Mouse (Mus musculus) kidney, postnatal 36 days (tissue): ENCODE results near the gene Mettl9.

Experiments used
- DNase-seq, 2 experiments: peaks; one replicate each; pipeline ENCODE4 v3.0.0; 2021 to 2022; ENCODE audit warnings: mixed read lengths in 2 of 2

Mettl9 gene

DNA sequence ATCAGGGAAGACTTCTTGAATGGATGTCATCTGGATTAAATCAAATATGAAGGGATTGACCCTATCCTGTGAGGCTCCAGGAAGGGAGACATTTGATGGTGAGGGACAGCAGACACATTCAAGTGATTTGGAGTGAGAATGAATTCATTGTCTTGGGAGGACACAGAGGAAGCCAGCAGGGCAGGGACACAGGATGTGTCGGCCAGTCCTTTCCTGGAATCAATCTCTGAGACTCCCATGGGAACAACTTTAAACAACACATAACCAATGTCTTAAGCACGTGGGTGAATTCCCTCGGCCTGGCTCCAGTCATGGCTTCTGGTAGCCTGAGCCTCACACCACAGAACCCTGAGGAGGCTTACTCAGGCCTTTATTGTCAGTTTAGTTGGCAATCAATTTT lies 73.6 kb downstream of the Mettl9 start:
- peak; percentile 24 to 39 for DNase-seq

DNA sequence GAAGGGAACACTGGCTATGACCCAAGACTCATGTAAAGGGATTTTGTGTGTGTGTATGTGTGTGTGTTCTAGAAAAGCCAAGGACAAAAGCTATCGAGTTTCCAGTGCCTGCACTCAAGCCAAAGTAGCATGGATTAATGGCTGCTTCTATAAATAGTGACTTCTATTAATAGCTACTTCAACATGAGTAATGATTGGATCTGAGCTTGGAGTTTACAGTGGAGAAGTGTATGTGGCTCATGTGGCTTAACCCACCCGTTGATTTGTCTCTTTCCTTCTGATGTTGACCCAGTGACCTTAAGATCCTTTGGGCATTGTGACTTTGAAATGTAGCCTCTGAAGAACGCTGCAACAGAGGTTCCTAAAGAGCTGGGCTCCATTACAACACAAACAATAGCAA lies 77.1 kb downstream of the Mettl9 start:
- DNase-seq: peak in 1 of 2 experiments; percentile 0

DNA sequence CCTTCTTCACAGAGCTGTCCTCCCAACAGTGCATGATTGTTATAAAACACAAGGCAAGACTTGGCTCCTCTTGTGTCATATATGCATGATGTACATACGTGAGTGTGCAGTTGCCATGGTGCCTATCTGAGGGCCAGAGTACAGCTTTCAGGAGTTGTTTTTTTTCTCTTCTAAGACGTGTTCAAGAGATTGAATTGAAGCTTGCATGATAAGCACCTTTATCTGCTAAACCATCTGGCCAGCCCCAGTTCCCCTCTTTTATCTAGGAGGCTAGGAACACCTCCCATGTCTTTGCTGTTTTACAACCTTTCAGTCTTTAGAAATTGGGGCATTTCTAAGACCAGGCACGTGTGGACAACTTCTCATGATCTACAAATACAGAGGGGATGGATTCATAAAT lies 77.5 kb downstream of the Mettl9 start:
- DNase-seq: no peak

DNA sequence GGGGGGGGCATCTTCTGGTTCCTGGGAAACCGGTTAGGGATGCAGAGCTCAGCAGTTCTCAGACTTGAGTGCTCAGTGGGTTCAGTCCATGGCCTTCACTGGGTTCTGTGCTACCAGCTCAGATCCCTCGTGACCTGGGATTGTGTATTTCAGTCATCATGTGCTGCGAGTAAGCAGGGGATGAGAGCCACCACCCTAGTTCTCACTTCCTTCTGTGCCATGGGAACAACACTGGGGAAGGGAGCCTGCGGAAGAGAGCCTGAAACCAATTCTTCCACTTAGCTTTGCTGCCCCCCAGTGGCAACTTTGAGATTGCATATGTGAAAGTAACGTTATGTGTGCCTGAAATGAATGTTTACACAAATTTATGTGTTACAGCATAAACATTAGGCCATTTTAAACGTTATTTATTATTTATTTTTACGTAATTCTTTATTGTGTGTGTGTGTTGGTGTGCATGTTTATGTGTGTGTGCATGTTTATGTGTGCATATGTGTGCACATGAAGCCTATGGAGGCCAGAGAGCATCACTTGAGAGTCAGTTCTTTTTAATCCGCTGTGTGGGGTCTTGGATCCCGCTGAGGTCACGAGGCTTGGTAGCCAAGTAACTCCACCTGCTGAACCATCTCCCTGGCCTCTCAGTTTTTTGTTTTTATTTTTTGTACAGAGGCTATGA lies 86.0 kb downstream of the Mettl9 start:
- peak; percentile 75 to 94 for DNase-seq
